15 mouse cellular contexts compared by ENCODE assay signal in genomic region chr5:73241332-73241731, GRCm38 (mm10). TPM values are rescaled to one million over a fixed set of nuclear protein-coding genes. Genes with fewer than 3 reads are reported as not detected.
DNase-seq lines count a peak whose midpoint lies in the region; ATAC-seq and TF ChIP-seq lines count a peak whose summit lies in the region.
"Had no signal": no experiment of that assay in that cellular context is flagged by ENCODE, and none has a peak within 500 bp of the region (broad histone marks: within the 10 kb centered on the region; RNA-seq: fewer than 3 reads in every experiment).

No protein-coding gene starts in this region.

- H3K4me3 ChIP-seq in layer of hippocampus, adult 2 months, result no peak overlapping the region
- no peak overlapping the region for H3K4me3 ChIP-seq in liver, postnatal 0 days (ENCODE audit: low read depth, low read length)
- no peak overlapping the region for H3K4me3 ChIP-seq in heart, embryonic 12.5 days
- H3K4me3 ChIP-seq: erythroblast, embryonic 14.5 days; heart, embryonic 10.5 days; hindbrain, embryonic 13.5 days; liver, embryonic 13.5 days had no signal

- no peak for TF ChIP-seq EP300 in liver, postnatal 0 days (IDR thresholded peaks at IDR 0.05; ENCODE audit: low read depth)

- H3K27ac ChIP-seq in layer of hippocampus, adult 2 months, result peak overlapping the region; percentile 36; the same call in 1 of the 2 replicates
- no peak overlapping the region for H3K27ac ChIP-seq in liver, postnatal 0 days (ENCODE audit: low read depth)
- H3K27ac ChIP-seq in heart, embryonic 12.5 days (ENCODE audit: poor library complexity, severe bottlenecking), result no peak overlapping the region
- H3K27ac ChIP-seq: heart, embryonic 10.5 days; hindbrain, embryonic 13.5 days; liver, embryonic 13.5 days; stomach, postnatal 0 days had no signal

- H3K4me1 ChIP-seq in liver, postnatal 0 days (ENCODE audit: insufficient read depth), result peaks cover 12% of the 10 kb centered on the region
- H3K4me1 ChIP-seq in heart, embryonic 12.5 days (replicated peaks), result peaks cover 45% of the 10 kb centered on the region

- no peaks in the 10 kb centered on the region for H3K36me3 ChIP-seq in liver, postnatal 0 days (replicated peaks; ENCODE audit: insufficient read depth, low read length)
- no peaks in the 10 kb centered on the region; the same call in 1 of the 2 replicates for H3K36me3 ChIP-seq in heart, embryonic 12.5 days
- H3K36me3 ChIP-seq: hindbrain, embryonic 13.5 days; liver, embryonic 13.5 days had no signal

- no peaks in the 10 kb centered on the region for H3K9me3 ChIP-seq in liver, postnatal 0 days (ENCODE audit: low read length)
- H3K9me3 ChIP-seq in heart, embryonic 12.5 days (replicated peaks), result no peaks in the 10 kb centered on the region
- H3K9me3 ChIP-seq: heart, embryonic 10.5 days; hindbrain, embryonic 13.5 days; liver, embryonic 13.5 days had no signal

- intact Hi-C loops in heart, postnatal 36 days (cut with DNase I), result no loop called here

- no peak for TF ChIP-seq CTCF in layer of hippocampus, adult 2 months (conservative IDR thresholded peaks at IDR 0.05)
- TF ChIP-seq CTCF in liver, postnatal 0 days (IDR thresholded peaks at IDR 0.05; ENCODE audit: low read depth), result no peak

- H3K27me3 ChIP-seq in liver, postnatal 0 days (ENCODE audit: insufficient read depth, low read length), result no peaks in the 10 kb centered on the region
- H3K27me3 ChIP-seq in heart, embryonic 12.5 days (replicated peaks), result no peaks in the 10 kb centered on the region
- H3K27me3 ChIP-seq: hindbrain, embryonic 13.5 days; liver, embryonic 13.5 days had no signal

- H3K9ac ChIP-seq in liver, postnatal 0 days (replicated peaks), result no peak overlapping the region
- H3K9ac ChIP-seq in heart, embryonic 12.5 days, result no peak overlapping the region
- H3K9ac ChIP-seq: hindbrain, embryonic 13.5 days; liver, embryonic 13.5 days had no signal

- 29% methylated on average over 10 of the region's 10 CpGs for WGBS in liver, postnatal 0 days (ENCODE audit: insufficient replicate concordance)
- WGBS in heart, embryonic 12.5 days, result 80% methylated on average over 10 of the region's 10 CpGs

- no peak for DNase-seq in layer of hippocampus, adult 2 months (ENCODE audit: low spot score in 2 of 2)
- DNase-seq in layer of hippocampus, adult 11-12 months (ENCODE audit: low spot score), result no peak
- peak; percentile 23 for DNase-seq in Muller cell, postnatal 12 days (ENCODE audit: inconsistent ontology term)
- DNase-seq in liver, postnatal 0 days, result no peak
- peak; percentile 59 for DNase-seq in thymus, postnatal 0 days (ENCODE audit: low spot score)
- DNase-seq in kidney, postnatal 14 days, result no peak
- no peak for DNase-seq in heart, postnatal 36 days
- DNase-seq: adrenal gland, postnatal 14 days; liver, embryonic 13.5 days; lung, postnatal 36 days had no signal

- ATAC-seq in liver, postnatal 0 days, result peak; percentile 35; the same call in 1 of the 2 replicates
- no peak for ATAC-seq in heart, embryonic 12.5 days (ENCODE audit: insufficient number of reproducible peaks, low FRiP score)

- H3K4me2 ChIP-seq in liver, postnatal 0 days (ENCODE audit: low read depth, low read length), result no peak overlapping the region
- H3K4me2 ChIP-seq in heart, embryonic 12.5 days, result no peak overlapping the region
- H3K4me2 ChIP-seq: hindbrain, embryonic 13.5 days; liver, embryonic 13.5 days had no signal

RNA-seq across cellular contexts. Expression of gene Fryl, which starts 15.1 kb away (rescaled TPM):
- 10 to 100 TPM; 66.0 to 81.4 TPM for total RNA-seq in layer of hippocampus, adult 2 months (2021)
- polyA plus RNA-seq in liver, postnatal 0 days (2015; fragmentation: Nextera tagmentation; extraction: Ambion mirVana), result 22.8 and 25.8 TPM in 2 replicates
- 46.9 and 63.2 TPM in 2 replicates for polyA plus RNA-seq in thymus, postnatal 0 days (2015; fragmentation: Nextera tagmentation; extraction: Ambion mirVana)
- 38.7 and 40.2 TPM in 2 replicates for polyA plus RNA-seq in heart, embryonic 12.5 days (2016; fragmentation: Nextera tagmentation; extraction: Ambion mirVana)
- 10 to 100 TPM; 37.6 to 45.2 TPM for total RNA-seq in heart, postnatal 36 days (2021)

RNA-seq across cellular contexts. Expression of gene Ociad1, which starts 51.3 kb away (rescaled TPM):
- 100 to 1,000 TPM; 463 to 472 TPM for total RNA-seq in layer of hippocampus, adult 2 months (2021)
- polyA plus RNA-seq in liver, postnatal 0 days (2015; fragmentation: Nextera tagmentation; extraction: Ambion mirVana), result 98.7 and 105 TPM in 2 replicates
- polyA plus RNA-seq in thymus, postnatal 0 days (2015; fragmentation: Nextera tagmentation; extraction: Ambion mirVana), result 216 and 233 TPM in 2 replicates
- 212 and 230 TPM in 2 replicates for polyA plus RNA-seq in heart, embryonic 12.5 days (2016; fragmentation: Nextera tagmentation; extraction: Ambion mirVana)
- 100 to 1,000 TPM; 241 to 249 TPM for total RNA-seq in heart, postnatal 36 days (2021)

Comparison
In these comparisons a context has a peak if more than half of its experiments do, and no peak if none do; other contexts are left out.
1. DNase-seq: peak in Muller cell, postnatal 12 days (single experiment) and thymus, postnatal 0 days (single experiment); none in layer of hippocampus, adult 2 months (0 of 2), layer of hippocampus, adult 11-12 months (single experiment), liver, postnatal 0 days (single experiment), kidney, postnatal 14 days (single experiment) and heart, postnatal 36 days (0 of 2).